Mouse (Mus musculus): ENCODE measurements around the gene Mapk3.
"Not testable (repeated sequence)": the region's sequence is repeated elsewhere in the genome, so short reads cannot be mapped to it uniquely, and the experiment has no call there.

Mapk3 gene

DNA sequence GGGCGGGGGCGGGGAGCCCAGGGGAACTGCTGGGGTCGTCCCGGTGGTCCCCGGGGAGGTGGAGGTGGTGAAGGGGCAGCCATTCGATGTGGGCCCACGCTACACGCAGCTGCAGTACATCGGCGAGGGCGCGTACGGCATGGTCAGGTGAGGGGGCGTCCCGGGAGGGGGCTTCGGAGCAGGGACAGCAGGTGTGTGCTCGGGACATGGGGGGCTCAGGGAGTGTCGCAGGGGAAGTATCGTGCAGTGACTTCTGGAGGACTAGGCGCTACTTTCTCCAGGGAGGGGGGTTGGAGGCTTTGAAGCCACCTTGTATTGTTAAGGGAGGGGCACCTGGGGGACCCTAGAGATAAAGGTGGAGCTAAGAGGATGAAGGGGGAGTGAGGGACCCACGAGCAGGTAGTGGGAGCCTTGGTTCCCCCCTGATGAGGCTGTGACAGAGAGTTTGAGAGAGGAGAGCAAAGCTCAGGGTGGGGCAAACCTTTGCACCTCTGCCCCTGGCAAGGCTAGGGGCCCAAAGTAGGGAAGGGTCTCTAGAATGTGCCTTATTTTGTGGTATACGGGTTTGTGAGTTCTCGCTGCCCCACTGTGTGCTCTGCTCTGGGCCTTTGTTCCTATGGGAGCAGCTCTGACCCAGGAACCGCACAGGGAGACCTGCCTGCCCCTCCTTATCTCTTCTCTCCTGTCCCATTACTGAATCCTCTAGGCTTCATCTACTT, 430 bp downstream of the Mapk3 start:
- no peak for DNase-seq

DNA sequence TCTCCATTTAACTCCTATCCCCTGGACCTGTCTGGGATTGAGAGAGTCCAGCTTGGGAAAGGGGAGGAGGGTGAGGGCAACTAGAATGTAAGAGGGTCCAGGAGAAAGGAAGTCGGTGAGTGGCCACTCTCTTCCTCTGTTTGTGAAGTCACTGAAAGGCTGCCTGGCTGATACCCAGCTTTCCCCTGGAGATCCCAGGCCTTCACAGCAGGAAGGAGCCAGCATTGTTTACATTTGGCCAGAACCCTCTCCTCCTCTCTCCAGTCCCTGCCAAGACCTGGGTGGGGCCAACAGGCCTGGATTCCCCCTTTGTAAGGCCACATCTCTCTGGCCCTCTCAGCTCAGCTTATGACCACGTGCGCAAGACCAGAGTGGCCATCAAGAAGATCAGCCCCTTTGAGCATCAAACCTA, 996 bp downstream of the Mapk3 start:
- no peak for DNase-seq

GRCm38 (mm10) chr7:126760956-126761355, 1.6 kb downstream of the Mapk3 start:
- no peak for DNase-seq

DNA sequence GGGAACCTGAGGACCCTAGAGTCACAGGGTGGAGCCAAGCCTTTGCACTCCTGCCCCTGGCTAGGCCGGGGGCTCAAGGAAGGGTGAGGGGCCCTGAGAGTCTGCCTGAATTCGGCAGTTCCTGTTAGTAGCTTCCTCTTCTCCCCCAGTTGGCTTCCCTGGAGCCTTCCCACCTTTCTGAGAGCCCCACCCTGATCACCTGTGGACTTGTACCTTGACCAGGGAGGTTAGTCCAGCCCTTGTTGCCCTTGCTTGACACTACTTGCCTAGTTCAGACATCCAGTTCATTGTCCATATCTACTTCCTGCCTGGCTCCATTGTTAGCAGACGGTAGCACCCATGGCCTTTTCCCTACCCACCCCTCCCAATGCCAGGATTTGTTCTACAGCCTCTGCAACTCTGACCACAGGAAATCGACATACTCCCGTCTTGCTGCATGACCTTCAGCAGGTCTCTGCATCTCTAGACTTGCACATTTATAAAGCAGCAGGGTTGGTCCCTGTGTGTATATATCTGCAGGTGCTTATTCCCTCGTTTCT, 2.2 kb downstream of the Mapk3 start:
- no peak for DNase-seq

DNA sequence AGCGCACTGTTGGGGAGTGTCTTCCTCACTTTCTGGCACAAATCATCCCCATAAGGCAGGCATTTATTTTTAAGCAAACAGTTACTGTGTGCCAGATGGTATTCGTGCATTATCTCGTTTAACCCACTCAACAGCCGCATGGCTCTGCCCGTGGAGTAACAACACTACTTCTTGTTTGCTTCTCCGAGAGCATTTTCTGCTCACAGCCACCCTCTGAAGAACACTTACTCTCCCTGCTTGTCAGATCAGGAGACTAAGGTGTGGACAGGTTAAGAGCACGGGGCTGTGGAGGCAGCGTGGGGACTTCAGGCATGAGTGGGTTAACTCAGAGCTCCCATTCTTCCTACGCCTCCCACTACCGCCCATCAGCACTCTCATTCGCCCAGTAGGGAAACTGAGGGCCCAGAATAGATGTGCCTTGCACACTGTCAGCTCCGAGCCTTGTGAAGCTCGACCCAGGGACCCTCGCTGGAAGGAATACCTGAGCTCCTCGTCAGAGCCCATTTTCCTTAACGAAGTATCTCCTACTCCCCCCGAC, 3.1 kb downstream of the Mapk3 start:
- no peak for DNase-seq

- no peak for DNase-seq
Observed at GRCm38 (mm10) chr7:126765540-126765939, 6.1 kb downstream of the Mapk3 start.

GRCm38 (mm10) chr7:126766201-126766600, 6.8 kb downstream of the Mapk3 start, which contains the start of gene Gdpd3:
TSS of gene Gdpd3 (plus strand) at chr7:126766334.
- no peak for DNase-seq

- DNase-seq: no peak
Observed at GRCm38 (mm10) chr7:126767001-126767400, 7.6 kb downstream of the Mapk3 start.

- no peak for DNase-seq
Observed at GRCm38 (mm10) chr7:126770784-126771183, 11.4 kb downstream of the Mapk3 start.

DNA sequence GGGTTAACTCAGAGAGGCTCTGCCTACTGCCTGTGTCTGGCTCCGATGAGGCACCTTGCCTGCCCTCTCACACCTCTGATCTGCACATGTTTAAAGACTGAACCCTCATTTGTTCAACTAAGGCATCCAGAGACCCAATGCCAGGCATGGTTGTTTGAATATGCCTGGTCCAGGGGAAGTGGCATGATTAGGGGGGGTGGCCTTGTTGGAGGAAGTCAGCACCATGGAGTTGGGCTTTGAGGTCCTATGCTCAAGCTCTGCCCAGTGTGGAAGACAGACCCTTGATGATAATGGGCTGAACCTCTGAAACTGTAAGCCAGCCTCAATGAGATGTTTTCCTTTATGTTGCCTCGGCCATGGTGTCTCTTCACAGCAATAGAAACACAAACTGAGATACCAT, 13.9 kb downstream of the Mapk3 start:
- no peak for DNase-seq

DNA sequence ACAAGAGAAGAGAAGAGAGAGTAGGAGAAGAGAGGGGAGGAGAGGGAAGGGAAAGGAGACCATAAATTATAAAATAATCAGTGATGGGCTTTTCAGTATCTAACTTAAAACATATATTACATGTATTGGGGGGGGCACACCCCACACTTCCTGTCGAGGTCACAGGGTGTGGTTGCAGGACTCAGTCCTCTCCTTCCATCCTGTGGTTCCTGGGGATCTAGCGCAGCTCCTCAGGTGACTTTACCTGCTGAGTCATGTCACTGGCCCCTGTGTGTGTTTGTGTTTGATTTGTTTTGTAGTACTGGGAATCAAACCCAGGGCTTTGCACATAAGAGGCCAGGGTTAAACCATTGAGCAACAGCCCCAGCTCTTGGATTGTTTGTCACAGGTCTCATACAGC, 15.1 kb downstream of the Mapk3 start:
- no peak for DNase-seq

- peak; percentile 45 for DNase-seq
Observed at GRCm38 (mm10) chr7:126775185-126775977, 16.0 kb downstream of the Mapk3 start.

- DNase-seq: no peak
Observed at GRCm38 (mm10) chr7:126775978-126776234, 16.5 kb downstream of the Mapk3 start.

GRCm38 (mm10) chr7:126776598-126777057, 17.2 kb downstream of the Mapk3 start, which contains the start of gene Ypel3:
TSS of gene Ypel3 (plus strand) at chr7:126776955.
- peak; percentile 96 for DNase-seq

- DNase-seq: no peak
Observed at GRCm38 (mm10) chr7:126777476-126777875, 18.1 kb downstream of the Mapk3 start.

- DNase-seq: no peak
Observed at GRCm38 (mm10) chr7:126778147-126778546, 18.7 kb downstream of the Mapk3 start.

- DNase-seq: not testable (repeated sequence)
Observed at GRCm38 (mm10) chr7:126779101-126779500, 19.7 kb downstream of the Mapk3 start.

DNA sequence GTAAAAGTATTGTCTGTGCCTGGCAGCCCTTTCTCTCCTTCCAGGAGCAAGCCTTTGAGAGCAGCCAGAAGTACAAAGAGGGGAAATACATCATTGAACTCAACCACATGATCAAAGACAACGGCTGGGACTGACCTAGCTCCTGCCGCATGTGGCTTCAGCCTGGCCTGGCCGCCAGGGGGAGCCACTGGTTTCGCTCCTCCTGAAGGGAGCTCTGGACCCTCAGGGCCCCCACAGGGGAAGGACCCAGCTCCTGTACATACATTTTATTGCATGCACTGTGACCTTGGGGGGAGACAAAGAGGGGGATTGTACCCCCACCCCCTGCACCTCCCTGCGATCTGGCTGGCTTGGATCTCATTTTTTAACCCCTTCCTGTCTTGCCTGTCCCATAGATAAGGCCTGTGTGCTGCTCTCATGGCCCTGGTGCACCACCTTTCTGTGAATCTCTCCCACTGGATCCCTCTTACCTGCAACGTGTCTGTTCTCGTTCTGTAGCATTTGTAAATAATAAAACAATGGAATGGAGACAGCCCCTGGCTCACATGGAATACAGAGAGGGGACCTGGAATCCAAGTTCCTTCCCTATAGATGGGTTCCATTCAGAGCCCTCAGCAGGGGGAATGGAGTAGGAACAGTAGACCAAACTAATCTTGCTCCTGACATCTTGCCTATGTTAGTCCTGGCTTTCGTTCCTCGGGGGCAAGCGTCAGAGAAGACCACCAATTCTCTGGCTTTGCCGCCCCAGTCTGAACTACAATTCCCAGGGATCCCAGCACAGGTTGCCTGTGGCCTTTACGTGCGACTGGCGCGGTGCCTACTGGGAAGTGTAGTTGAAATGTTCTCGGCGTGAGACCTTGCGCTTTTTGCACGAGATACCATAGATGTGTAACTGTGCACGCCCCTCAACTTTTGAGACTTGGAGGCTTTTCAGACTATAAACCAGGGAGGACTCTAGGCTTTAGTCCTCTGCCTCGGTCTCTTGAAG, 20.9 kb downstream of the Mapk3 start:
- DNase-seq: peak; percentile 89

GRCm38 (mm10) chr7:126780971-126781635, 21.7 kb downstream of the Mapk3 start, which contains the start of gene Tbx6:
TSS of gene Tbx6 (plus strand) at chr7:126781483.
- no peak for DNase-seq

GRCm38 (mm10) chr7:126781661-126782370, 22.4 kb downstream of the Mapk3 start:
- DNase-seq: no peak

GRCm38 (mm10) chr7:126782693-126783092, 23.3 kb downstream of the Mapk3 start:
- DNase-seq: no peak
